Mouse (Mus musculus) testis, adult 2 months (tissue): ENCODE results near the gene Kifap3.

Experiments used
- CTCF ChIP-seq: fragments of 200-500 bp; IDR thresholded peaks from 2 replicates; pipeline ENCODE4 v1.5.1; 2012; ENCODE audit warnings: low read depth, mild to moderate bottlenecking, inconsistent platforms, low read length, moderate library complexity; ENCODE audit not compliant: control insufficient read depth, insufficient read depth, insufficient replicate concordance
- POLR2A ChIP-seq: fragments of 200-500 bp; IDR thresholded peaks from 2 replicates; pipeline ENCODE4 v1.6.1; 2012; ENCODE audit warnings: low read depth, mild to moderate bottlenecking, inconsistent platforms, low read length, moderate library complexity; ENCODE audit not compliant: control insufficient read depth

GRCm38 (mm10) chr1:163910785-163911184 is 131.4 kb downstream of the Kifap3 start:
- no peak for TF ChIP-seq CTCF
- TF ChIP-seq POLR2A = no peak
